Mouse (Mus musculus) cerebellum, adult 2 months (tissue): ENCODE measurements around the gene Adprh. TPM values are rescaled to one million over a fixed set of nuclear protein-coding genes. Genes with fewer than 3 reads are reported as not detected.

Experiments used
- DNase-seq, 2 experiments: peaks; one replicate each; pipeline ENCODE4 v3.0.0; 2021
- H3K27ac ChIP-seq: fragments of 200-500 bp; 2 replicates; pipeline ENCODE4 v1.5.1; 2012; ENCODE audit warnings: low read length, control low read depth, inconsistent platforms; ENCODE audit not compliant: insufficient read depth
- H3K27me3 ChIP-seq: fragments of 200-500 bp; 2 replicates; pipeline ENCODE4 v1.6.1; 2012; ENCODE audit warnings: inconsistent platforms, mild to moderate bottlenecking, low read length, moderate library complexity; ENCODE audit not compliant: control insufficient read depth, insufficient read depth
- H3K4me1 ChIP-seq: fragments of 200-500 bp; 2 replicates; pipeline ENCODE4 v1.6.1; 2011; ENCODE audit warnings: low read length; ENCODE audit not compliant: control insufficient read depth, insufficient read depth
- H3K4me3 ChIP-seq: fragments of 200-500 bp; replicated peaks from 2 replicates; pipeline ENCODE3; 2011; ENCODE audit warnings: mild to moderate bottlenecking, low read depth, low read length, control low read depth; ENCODE audit not compliant: insufficient read depth
- CTCF ChIP-seq: fragments of 200-500 bp; IDR thresholded peaks from 2 replicates; pipeline ENCODE4 v1.5.1; 2011; ENCODE audit warnings: low read depth, mild to moderate bottlenecking, control low read depth, low read length, moderate library complexity, borderline replicate concordance; ENCODE audit not compliant: insufficient read depth
- POLR2A ChIP-seq: fragments of 200-500 bp; IDR thresholded peaks from 2 replicates; pipeline ENCODE4 v1.6.1; 2011; ENCODE audit warnings: low read length, control low read depth, borderline replicate concordance; ENCODE audit not compliant: insufficient read depth
- WGBS: fragments of 180-500 bp; shearing (Covaris S2); methylation state at CpG from one replicate; pipeline ENCODE4 v1.1.7; 2018; 5-methylcytosine and 5-hydroxymethylcytosine counted together
- polyA plus RNA-seq: library from polyadenylated mRNA; depleted of rRNA; stranded (reverse); fragments of >200 nt; gene quantifications from 2 replicates; pipeline ENCODE4 v1.2.3, GENCODE M21; 2012; rRNA removed

Gene Adprh
- polyA plus RNA-seq, 1 experiment = 67.3 TPM

DNA sequence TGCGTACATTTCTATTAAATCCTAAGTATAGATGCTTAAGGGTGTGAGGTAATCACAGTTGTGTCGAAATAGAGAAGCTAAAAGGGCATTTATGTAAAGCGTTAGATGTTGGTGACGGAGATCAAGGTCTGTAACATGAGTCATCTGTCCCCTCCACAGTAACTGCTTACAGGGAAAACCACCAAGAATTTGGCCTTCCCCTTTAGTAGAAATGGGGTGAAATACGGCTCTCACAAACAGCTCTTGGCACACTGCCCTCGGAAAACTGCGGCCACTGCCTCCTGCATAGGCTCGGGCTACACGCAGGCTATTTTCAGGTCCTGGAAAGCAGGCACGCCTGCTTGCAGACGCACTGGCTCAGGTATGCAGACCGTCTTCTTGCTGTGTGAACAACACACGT is 56.3 kb downstream of the Adprh start:
- no peak overlapping the region for H3K27ac ChIP-seq
- peak; percentile 58 to 63 for DNase-seq
- H3K4me3 ChIP-seq = no peak overlapping the region
- H3K27me3 ChIP-seq = no peaks in the 10 kb centered on the region
- 20% methylated on average over 13 of the region's 13 CpGs for WGBS
- no peaks in the 10 kb centered on the region for H3K4me1 ChIP-seq
- TF ChIP-seq CTCF (no peak), POLR2A (no peak)

DNA sequence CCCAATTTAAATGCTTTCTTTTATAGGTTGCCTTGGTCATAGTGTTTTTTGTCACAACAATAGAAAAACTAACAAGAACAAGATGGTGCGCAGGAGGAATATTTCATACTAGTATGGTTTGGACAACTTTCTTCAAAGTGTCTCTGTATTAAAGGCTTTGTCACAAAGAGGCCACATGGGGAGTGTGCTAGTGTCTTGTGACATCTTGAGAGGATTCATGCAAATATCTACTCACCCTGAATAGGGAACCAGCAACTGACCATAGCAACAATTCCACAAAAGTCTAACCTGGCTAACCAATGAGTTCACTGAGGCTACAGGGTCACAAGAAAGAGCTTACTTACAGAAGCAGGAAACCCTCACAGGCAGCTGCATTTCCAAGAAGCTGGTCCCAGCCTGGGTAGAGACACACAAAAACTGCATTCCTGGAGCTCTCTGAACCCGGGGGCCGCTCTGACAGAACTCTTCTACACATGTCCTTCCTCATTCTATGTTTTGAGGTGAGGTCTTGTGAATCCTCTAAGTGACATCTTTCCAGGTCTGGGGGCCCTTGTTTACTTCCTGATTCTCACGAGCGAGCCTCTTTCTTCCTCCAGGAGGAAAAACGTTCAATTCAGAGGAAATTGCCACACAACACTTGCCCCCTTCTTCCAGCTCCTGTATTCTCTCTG is 57.3 kb downstream of the Adprh start:
- no peak for DNase-seq
- 87% methylated on average over 6 of the region's 6 CpGs for WGBS
- no peak overlapping the region for H3K4me3 ChIP-seq
- H3K4me1 ChIP-seq = no peaks in the 10 kb centered on the region
- TF ChIP-seq CTCF (no peak), POLR2A (no peak)
- no peak overlapping the region for H3K27ac ChIP-seq
- H3K27me3 ChIP-seq = no peaks in the 10 kb centered on the region

DNA sequence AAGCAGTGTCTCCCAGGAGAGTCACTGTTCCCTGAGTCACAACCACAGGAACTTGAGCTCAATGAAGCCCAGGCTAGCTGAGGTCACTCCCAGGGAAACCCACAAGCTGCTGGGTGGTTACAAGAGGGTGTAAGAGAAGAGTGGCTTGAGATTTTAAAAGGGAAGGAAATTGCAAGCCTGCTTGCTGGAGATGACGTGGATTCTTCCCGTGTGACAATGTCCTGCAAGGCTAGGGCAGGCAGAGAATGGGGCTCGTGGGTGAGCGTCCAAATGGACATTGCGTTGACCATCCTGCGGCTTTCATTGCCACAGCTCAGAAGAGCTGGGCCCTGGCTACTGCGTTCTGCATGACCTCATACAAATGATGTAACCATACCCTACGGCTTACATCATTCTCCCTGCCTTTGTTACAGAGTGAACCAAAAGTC is 58.3 kb downstream of the Adprh start:
- 92% methylated on average over 8 of the region's 8 CpGs for WGBS
- no peaks in the 10 kb centered on the region for H3K4me1 ChIP-seq
- no peak overlapping the region for H3K27ac ChIP-seq
- no peak overlapping the region for H3K4me3 ChIP-seq
- no peak for DNase-seq
- TF ChIP-seq CTCF (no peak), POLR2A (no peak)
- H3K27me3 ChIP-seq = no peaks in the 10 kb centered on the region

Other genes starting within 250 kb of the Adprh start
- 0.05 TPM in 1 of 2 replicates, not detected in the other for gene Nr1i2, start 157.9 kb downstream of the Adprh start, polyA plus RNA-seq
- gene Maats1, start 110.6 kb downstream of the Adprh start, polyA plus RNA-seq = 0.39 and 0.78 TPM in 2 replicates
- gene Cox17, start 105.7 kb downstream of the Adprh start, polyA plus RNA-seq = 240 and 256 TPM in 2 replicates
- 0.41 TPM in 1 of 2 replicates, not detected in the other for gene Gm21987, start 105.7 kb downstream of the Adprh start, polyA plus RNA-seq
- 0.31 and 0.36 TPM in 2 replicates for gene Popdc2, start 90.5 kb downstream of the Adprh start, polyA plus RNA-seq
- 1.2 and 1.6 TPM in 2 replicates for gene Pla1a, start 19.6 kb downstream of the Adprh start, polyA plus RNA-seq
- 0.34 and 0.41 TPM in 2 replicates for gene Cd80, start 2.9 kb upstream of the Adprh start, polyA plus RNA-seq
- 19.7 and 19.9 TPM in 2 replicates for gene Timmdc1, start 70.0 kb upstream of the Adprh start, polyA plus RNA-seq
- gene Poglut1, start 97.6 kb upstream of the Adprh start, polyA plus RNA-seq = 55.9 and 59.9 TPM in 2 replicates
- gene Tmem39a, start 106.0 kb upstream of the Adprh start, polyA plus RNA-seq = 62.9 and 63.0 TPM in 2 replicates